Mouse (Mus musculus): ENCODE data around the gene Asb1.

Asb1 gene

GRCm38 (mm10) chr1:91547567-91547966 is 7.2 kb downstream of the Asb1 start:
- DNase-seq: no peak

GRCm38 (mm10) chr1:91549073-91549472 is 8.7 kb downstream of the Asb1 start:
- DNase-seq: no peak

GRCm38 (mm10) chr1:91557099-91557498 is 16.8 kb downstream of the Asb1 start:
- no peak for DNase-seq

- no peak for DNase-seq
These were observed 20.9 kb downstream of the Asb1 start for GRCm38 (mm10) chr1:91561226-91561625.

GRCm38 (mm10) chr1:91562977-91563590 is 22.7 kb downstream of the Asb1 start:
- peak; percentile 32 for DNase-seq

- DNase-seq: peak; percentile 23
These were observed 23.7 kb downstream of the Asb1 start for GRCm38 (mm10) chr1:91564004-91564403.

GRCm38 (mm10) chr1:91564598-91564997 is 24.3 kb downstream of the Asb1 start:
- no peak for DNase-seq

- no peak for DNase-seq
These were observed 26.9 kb downstream of the Asb1 start for GRCm38 (mm10) chr1:91567269-91567668.

- DNase-seq: no peak
These were observed 32.1 kb downstream of the Asb1 start for GRCm38 (mm10) chr1:91572458-91572857.

GRCm38 (mm10) chr1:91574208-91574607 is 33.9 kb downstream of the Asb1 start:
- peak; percentile 72 for DNase-seq

GRCm38 (mm10) chr1:91577883-91578517 is 37.7 kb downstream of the Asb1 start:
- peak; percentile 4 for DNase-seq

GRCm38 (mm10) chr1:91580503-91580902 is 40.2 kb downstream of the Asb1 start:
- no peak for DNase-seq

- no peak for DNase-seq
These were observed 40.9 kb downstream of the Asb1 start for GRCm38 (mm10) chr1:91581206-91581605.

- no peak for DNase-seq
These were observed 44.9 kb downstream of the Asb1 start for GRCm38 (mm10) chr1:91584969-91585835.

- no peak for DNase-seq
These were observed 49.4 kb downstream of the Asb1 start for GRCm38 (mm10) chr1:91589738-91590137.

GRCm38 (mm10) chr1:91595521-91596020 is 55.2 kb downstream of the Asb1 start:
- DNase-seq: no peak

- no peak for DNase-seq
These were observed 57.3 kb downstream of the Asb1 start for GRCm38 (mm10) chr1:91597611-91598010.

GRCm38 (mm10) chr1:91600671-91601361 is 60.5 kb downstream of the Asb1 start:
- peak; percentile 62 for DNase-seq

GRCm38 (mm10) chr1:91601362-91602096 is 61.2 kb downstream of the Asb1 start:
- DNase-seq: no peak

- no peak for DNase-seq
These were observed 65.3 kb downstream of the Asb1 start for GRCm38 (mm10) chr1:91605632-91606031.

- no peak for DNase-seq
These were observed 66.4 kb downstream of the Asb1 start for GRCm38 (mm10) chr1:91606701-91607100.

GRCm38 (mm10) chr1:91607141-91607540 is 66.8 kb downstream of the Asb1 start:
- no peak for DNase-seq

Measured in lung, postnatal 36 days (tissue).